Mouse (Mus musculus): ENCODE data around the gene BC052040.

GRCm38 (mm10) chr2:115725926-115726325, 144.4 kb downstream of the BC052040 start:
- TF ChIP-seq CTCF (IDR thresholded peaks at IDR 0.05): no peak
- no peak for TF ChIP-seq EP300 (IDR thresholded peaks at IDR 0.05; ENCODE audit: insufficient read depth, low read depth, low read length)
- no peak for TF ChIP-seq POLR2A (IDR thresholded peaks at IDR 0.05; ENCODE audit: insufficient read depth, low read depth, low read length)

Measured in heart, adult 2 months (tissue).